Mouse (Mus musculus): Measurements from ENCODE around the gene Ftsj1.

DNA sequence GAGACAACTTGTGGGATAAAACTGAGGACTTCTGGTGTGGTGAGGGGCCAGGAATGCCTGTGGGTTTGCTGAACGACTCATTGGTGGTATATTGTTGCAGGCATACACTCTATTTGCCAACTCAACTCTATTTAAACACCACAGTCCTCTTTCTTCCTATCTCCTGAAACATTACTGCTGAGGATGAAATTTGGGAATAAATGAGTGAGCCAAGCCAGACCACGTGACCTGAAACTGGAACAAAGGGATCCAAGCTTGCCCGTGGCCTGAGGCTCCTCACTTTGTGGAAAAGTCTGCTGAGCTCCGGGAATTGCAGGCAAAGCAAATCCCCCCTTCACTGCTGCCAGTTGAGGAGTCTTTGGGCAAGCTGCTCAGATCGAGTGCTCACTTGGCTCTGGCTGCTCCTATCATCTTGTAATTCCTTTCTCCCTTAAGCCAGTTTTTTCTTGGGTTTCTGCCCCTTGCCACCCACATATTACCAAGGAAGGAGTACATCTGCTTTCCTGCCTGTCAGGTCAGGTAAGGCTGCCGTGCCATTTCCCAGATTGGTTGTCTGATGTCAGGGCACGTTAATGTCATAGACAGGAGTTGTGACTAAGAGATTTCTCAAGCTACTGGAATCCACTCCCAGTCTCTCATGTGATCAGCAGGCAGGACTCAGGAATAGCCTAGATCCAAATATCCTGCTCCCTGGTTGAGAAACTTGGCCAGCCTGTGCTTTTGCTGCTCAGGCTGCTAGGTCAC is 29.4 kb downstream of the Ftsj1 start:
- TF ChIP-seq CTCF (IDR thresholded peaks at IDR 0.05 in 2 of 3, conservative IDR thresholded peaks at IDR 0.05 in 1 of 3; ENCODE audit: control insufficient read depth in 1 of 3, insufficient read depth in 1 of 3, low read depth in 2 of 3, low read length in 3 of 3, poor library complexity in 1 of 3, severe bottlenecking in 1 of 3) (no peak), ZC3H11A (IDR thresholded peaks at IDR 0.05; ENCODE audit: low read depth, low read length) (no peak), POLR2A (IDR thresholded peaks at IDR 0.05; ENCODE audit: control insufficient read depth in 1 of 2, insufficient read depth in 1 of 2, low read depth in 1 of 2, low read length in 2 of 2, poor library complexity in 1 of 2) (no peak), ETS1 (IDR thresholded peaks at IDR 0.05; ENCODE audit: low read depth, low read length) (no peak), USF2 (IDR thresholded peaks at IDR 0.05; ENCODE audit: borderline replicate concordance in 1 of 2, insufficient read depth in 1 of 2, low read depth in 1 of 2, low read length in 2 of 2) (no peak), MXI1 (IDR thresholded peaks at IDR 0.05; ENCODE audit: low read depth, low read length) (no peak), MEF2A (IDR thresholded peaks at IDR 0.05; ENCODE audit: extremely low read depth, insufficient replicate concordance, low read depth, low read length, poor library complexity, severe bottlenecking) (no peak), MYC (IDR thresholded peaks at IDR 0.05; ENCODE audit: low read depth, low read length) (no peak), ZMIZ1 (IDR thresholded peaks at IDR 0.05; ENCODE audit: low read depth, low read length) (no peak), GATA1 (IDR thresholded peaks at IDR 0.05; ENCODE audit: low read depth, low read length) (no peak), CHD2 (IDR thresholded peaks at IDR 0.05; ENCODE audit: low read length) (no peak), MAX (IDR thresholded peaks at IDR 0.05; ENCODE audit: low read length) (no peak)
